Mouse (Mus musculus) regulatory T cell (primary cell): ENCODE measurements around the gene Ofcc1.

ENCODE experiments used
- in situ Hi-C: fragments of 300-600 bp; cut with MboI, MseI; formaldehyde crosslinking; loops from one replicate; pipeline ENCODE4 v1.15.1; 2025; ENCODE audit warnings: high pct_unique_total_duplicates

Gene Ofcc1

GRCm38 (mm10) chr13:40000236-40000635 lies 361.0 kb downstream of the Ofcc1 start:
- in situ Hi-C loops = no loop called here

- in situ Hi-C loops = no loop called here
Observed at GRCm38 (mm10) chr13:39997901-39998300, 363.3 kb downstream of the Ofcc1 start.

GRCm38 (mm10) chr13:39979294-39980061 lies 381.8 kb downstream of the Ofcc1 start:
- in situ Hi-C loops = no loop called here

GRCm38 (mm10) chr13:39968349-39969016 lies 392.8 kb downstream of the Ofcc1 start:
- in situ Hi-C loops = no loop called here

GRCm38 (mm10) chr13:39957226-39957625 lies 404.0 kb downstream of the Ofcc1 start:
- in situ Hi-C loops = no loop called here

- in situ Hi-C loops = no loop called here
Observed at GRCm38 (mm10) chr13:39956017-39956416, 405.2 kb downstream of the Ofcc1 start.
